Mouse (Mus musculus) spleen, adult 2 months (tissue): Measurements from ENCODE around the gene Aebp2. TPM values are rescaled to one million over a fixed set of nuclear protein-coding genes. Genes with fewer than 3 reads are reported as not detected.

Experiments
- DNase-seq, 2 experiments: peaks; one replicate each; pipeline versions ENCODE4 v3.0.0 to v3.0.0-alpha.2; 2012 to 2021; ENCODE audit warnings: low spot score in 2 of 2, low read depth in 1 of 2
- H3K27ac ChIP-seq: fragments of 200-500 bp; 2 replicates; pipeline ENCODE4 v1.5.1; 2012; ENCODE audit warnings: low read length, inconsistent platforms; ENCODE audit not compliant: insufficient read depth
- H3K27me3 ChIP-seq: fragments of 200-500 bp; 2 replicates; pipeline ENCODE4 v1.6.1; 2012; ENCODE audit warnings: mild to moderate bottlenecking, moderate library complexity, low read length, inconsistent platforms; ENCODE audit not compliant: control insufficient read depth, insufficient read depth
- H3K36me3 ChIP-seq: fragments of 200-500 bp; 2 replicates; pipeline ENCODE4 v1.6.1; 2012; ENCODE audit warnings: mild to moderate bottlenecking, low read length, inconsistent platforms; ENCODE audit not compliant: control insufficient read depth, insufficient read depth
- H3K4me1 ChIP-seq: fragments of 200-500 bp; 2 replicates; pipeline ENCODE4 v1.6.1; 2011; ENCODE audit warnings: inconsistent platforms; ENCODE audit not compliant: control insufficient read depth, insufficient read depth, insufficient read length
- H3K4me3 ChIP-seq: fragments of 200-500 bp; 2 replicates; pipeline ENCODE4 v1.5.1; 2011; ENCODE audit warnings: mild to moderate bottlenecking, inconsistent platforms; ENCODE audit not compliant: insufficient read depth, insufficient read length; ENCODE audit errors: extremely low read depth
- CTCF ChIP-seq: fragments of 200-500 bp; IDR thresholded peaks from 2 replicates; pipeline ENCODE4 v1.5.1; 2011; ENCODE audit warnings: mild to moderate bottlenecking, inconsistent platforms; ENCODE audit not compliant: insufficient read depth, insufficient read length, insufficient replicate concordance; ENCODE audit errors: extremely low read depth
- POLR2A ChIP-seq: fragments of 200-500 bp; IDR thresholded peaks from 2 replicates; pipeline ENCODE4 v1.6.1; 2011; ENCODE audit warnings: low read depth, low read length, inconsistent platforms
- WGBS: fragments of 180-500 bp; shearing (Covaris S2); methylation state at CpG from one replicate; pipeline ENCODE4 v1.1.7; 2018; 5-methylcytosine and 5-hydroxymethylcytosine counted together
- polyA plus RNA-seq: library from polyadenylated mRNA; depleted of rRNA; stranded (reverse); fragments of >200 nt; gene quantifications from 2 replicates; pipeline ENCODE4 v1.2.3, GENCODE M21; 2012

The Aebp2 gene
- polyA plus RNA-seq, 1 experiment = 28.5 TPM

GRCm38 (mm10) chr6:140606534-140606933 lies 15.9 kb upstream of the Aebp2 start:
- WGBS = 93% methylated on average over 10 of the region's 10 CpGs
- DNase-seq = no peak
- Histone ChIP-seq H3K27me3 (no peaks in the 10 kb centered on the region), H3K27ac (no peak overlapping the region), H3K4me3 (no peak overlapping the region), H3K4me1 (0 out of 2 replicates have a peak, but pooled peaks cover 3% of the 10 kb centered on the region), H3K36me3 (no peaks in the 10 kb centered on the region)
- TF ChIP-seq POLR2A (no peak), CTCF (no peak)

GRCm38 (mm10) chr6:140608666-140609065 lies 13.8 kb upstream of the Aebp2 start:
- Histone ChIP-seq H3K27me3 (no peaks in the 10 kb centered on the region), H3K4me1 (0 out of 2 replicates have a peak, but pooled peaks cover 3% of the 10 kb centered on the region), H3K36me3 (no peaks in the 10 kb centered on the region), H3K4me3 (no peak overlapping the region), H3K27ac (no peak overlapping the region)
- DNase-seq = no peak
- TF ChIP-seq CTCF (no peak), POLR2A (no peak)
- 94% methylated on average over 6 of the region's 6 CpGs for WGBS

GRCm38 (mm10) chr6:140609533-140609932 lies 12.9 kb upstream of the Aebp2 start:
- no peaks in the 10 kb centered on the region for H3K27me3 ChIP-seq
- no peak overlapping the region for H3K27ac ChIP-seq
- 0 out of 2 replicates have a peak, but pooled peaks cover 3% of the 10 kb centered on the region for H3K4me1 ChIP-seq
- 69% methylated on average over 4 of the region's 4 CpGs for WGBS
- no peaks in the 10 kb centered on the region for H3K36me3 ChIP-seq
- H3K4me3 ChIP-seq = no peak overlapping the region
- TF ChIP-seq CTCF (no peak), POLR2A (no peak)
- no peak for DNase-seq

GRCm38 (mm10) chr6:140610117-140610516 lies 12.3 kb upstream of the Aebp2 start:
- no peak for DNase-seq
- Histone ChIP-seq H3K4me1 (0 out of 2 replicates have a peak, but pooled peaks cover 3% of the 10 kb centered on the region), H3K27ac (no peak overlapping the region), H3K27me3 (no peaks in the 10 kb centered on the region), H3K36me3 (no peaks in the 10 kb centered on the region), H3K4me3 (no peak overlapping the region)
- TF ChIP-seq CTCF (no peak), POLR2A (no peak)
- WGBS = 24% methylated on average over 5 of the region's 5 CpGs

- H3K4me1 ChIP-seq = 0 out of 2 replicates have a peak, but pooled peaks cover 3% of the 10 kb centered on the region
- 76% methylated on average over 4 of the region's 4 CpGs for WGBS
- no peak overlapping the region for H3K27ac ChIP-seq
- TF ChIP-seq CTCF (no peak), POLR2A (no peak)
- H3K36me3 ChIP-seq = no peaks in the 10 kb centered on the region
- DNase-seq = no peak
- no peak overlapping the region for H3K4me3 ChIP-seq
- H3K27me3 ChIP-seq = no peaks in the 10 kb centered on the region
Observed at GRCm38 (mm10) chr6:140611282-140611681, 11.2 kb upstream of the Aebp2 start.

GRCm38 (mm10) chr6:140611893-140612473 lies 10.5 kb upstream of the Aebp2 start:
- Histone ChIP-seq H3K36me3 (no peaks in the 10 kb centered on the region), H3K4me3 (no peak overlapping the region), H3K27me3 (no peaks in the 10 kb centered on the region), H3K4me1 (0 out of 2 replicates have a peak, but pooled peaks cover 3% of the 10 kb centered on the region), H3K27ac (no peak overlapping the region)
- WGBS = 90% methylated on average over 13 of the region's 13 CpGs
- DNase-seq = no peak
- no peak for TF ChIP-seq POLR2A
- TF ChIP-seq CTCF = no peak

GRCm38 (mm10) chr6:140613822-140614221 lies 8.6 kb upstream of the Aebp2 start:
- TF ChIP-seq POLR2A = no peak
- TF ChIP-seq CTCF = no peak
- Histone ChIP-seq H3K27me3 (no peaks in the 10 kb centered on the region), H3K4me1 (0 out of 2 replicates have a peak, but pooled peaks cover 3% of the 10 kb centered on the region), H3K27ac (no peak overlapping the region), H3K4me3 (no peak overlapping the region), H3K36me3 (no peaks in the 10 kb centered on the region)
- DNase-seq = no peak
- 76% methylated on average over 3 of the region's 3 CpGs for whole genome bisulfite sequencing
